Comparison of ENCODE assay signal across 13 mouse cellular contexts in genomic region chr1:159878681-159879080, GRCm38 (mm10).
DNase-seq lines count a peak whose midpoint lies in the region; ATAC-seq and TF ChIP-seq lines count a peak whose summit lies in the region.
"Had no signal": no experiment of that assay in that cellular context is flagged by ENCODE, and none has a peak within 500 bp of the region (broad histone marks: within the 10 kb centered on the region; RNA-seq: fewer than 3 reads in every experiment).

No protein-coding gene starts in this region.

- DNase-seq in CH12.LX (ENCODE audit: extremely low read depth) (peak; percentile 8), adipocyte (ENCODE audit: low spot score) (peak; percentile 52)
- DNase-seq in embryonic facial prominence, embryonic 11.5 days (ENCODE audit: low spot score), result peak; percentile 33
- DNase-seq in urinary bladder, postnatal 4 days (ENCODE audit: low spot score in 2 of 2), result no peak
- no peak for DNase-seq in right cerebral cortex, postnatal 36 days (ENCODE audit: low spot score in 2 of 2)
- DNase-seq: gastrocnemius, postnatal 36 days; kidney, adult 11 months; thymus, postnatal 4 days had no signal

- no peak overlapping the region for H3K9ac ChIP-seq in intestine, postnatal 0 days (ENCODE audit: low read depth, low read length)
- H3K9ac ChIP-seq in intestine, embryonic 15.5 days, result no peak overlapping the region
- no peak overlapping the region for H3K9ac ChIP-seq in CH12.LX (ENCODE audit: insufficient read depth, low read depth)
- H3K9ac ChIP-seq in embryonic facial prominence, embryonic 11.5 days (replicated peaks; ENCODE audit: low read length), result no peak overlapping the region
- no peak overlapping the region for H3K9ac ChIP-seq in heart, embryonic 11.5 days (ENCODE audit: low read depth, low read length)
- H3K9ac ChIP-seq: lung, embryonic 15.5 days; neural tube, embryonic 12.5 days had no signal

- no peaks in the 10 kb centered on the region for H3K79me2 ChIP-seq in CH12.LX (replicated peaks; ENCODE audit: control insufficient read depth, extremely low read depth, insufficient read depth, poor library complexity, severe bottlenecking)

- no peak for TF ChIP-seq POLR2A in CH12.LX (IDR thresholded peaks at IDR 0.05; ENCODE audit: low read depth, low read length)

- no peaks in the 10 kb centered on the region for H3K9me3 ChIP-seq in intestine, postnatal 0 days (ENCODE audit: control insufficient read depth)
- H3K9me3 ChIP-seq in intestine, embryonic 15.5 days, result no peaks in the 10 kb centered on the region
- no peaks in the 10 kb centered on the region for H3K9me3 ChIP-seq in CH12.LX (replicated peaks; ENCODE audit: low read length)
- H3K9me3 ChIP-seq in embryonic facial prominence, embryonic 11.5 days (replicated peaks; ENCODE audit: control insufficient read depth, low read length), result no peaks in the 10 kb centered on the region
- no peaks in the 10 kb centered on the region for H3K9me3 ChIP-seq in heart, embryonic 11.5 days (replicated peaks; ENCODE audit: control insufficient read depth, low read length)
- H3K9me3 ChIP-seq: lung, embryonic 15.5 days; neural tube, embryonic 12.5 days had no signal

- TF ChIP-seq RAD21 in CH12.LX (IDR thresholded peaks at IDR 0.05; ENCODE audit: low read depth, low read length), result peak; percentile 67

- peak; percentile 42 for TF ChIP-seq CTCF in intestine, postnatal 0 days (IDR thresholded peaks at IDR 0.05; ENCODE audit: low read depth)
- peak in 1 of 2 experiments; percentile 62; a peak in 2 of 4 replicates for TF ChIP-seq CTCF in CH12.LX (conservative IDR thresholded peaks at IDR 0.05 in 1 of 2, IDR thresholded peaks at IDR 0.05 in 1 of 2; ENCODE audit: low read depth in 2 of 2, low read length in 2 of 2)

- ATAC-seq in intestine, postnatal 0 days, result no peak
- ATAC-seq in intestine, embryonic 15.5 days, result no peak
- no peak for ATAC-seq in embryonic facial prominence, embryonic 11.5 days (replicated peaks; ENCODE audit: insufficient number of reproducible peaks, low FRiP score, low TSS enrichment, low read depth)
- no peak for ATAC-seq in heart, embryonic 11.5 days (replicated peaks; ENCODE audit: insufficient number of reproducible peaks, low FRiP score, low TSS enrichment)

- no peak overlapping the region for H3K27ac ChIP-seq in intestine, postnatal 0 days (ENCODE audit: low read depth, low read length)
- H3K27ac ChIP-seq in intestine, embryonic 15.5 days, result no peak overlapping the region
- no peak overlapping the region for H3K27ac ChIP-seq in CH12.LX (ENCODE audit: insufficient read depth, low read depth)
- H3K27ac ChIP-seq in embryonic facial prominence, embryonic 11.5 days (replicated peaks; ENCODE audit: low read depth, low read length), result no peak overlapping the region
- H3K27ac ChIP-seq in heart, embryonic 11.5 days (ENCODE audit: low read depth, low read length), result no peak overlapping the region
- H3K27ac ChIP-seq: lung, embryonic 15.5 days; neural tube, embryonic 12.5 days had no signal

- H3K27me3 ChIP-seq in intestine, postnatal 0 days (replicated peaks; ENCODE audit: control insufficient read depth, insufficient read depth, low read length), result no peaks in the 10 kb centered on the region
- no peaks in the 10 kb centered on the region for H3K27me3 ChIP-seq in intestine, embryonic 15.5 days (replicated peaks)
- peaks cover 30% of the 10 kb centered on the region for H3K27me3 ChIP-seq in CH12.LX (replicated peaks)
- no peaks in the 10 kb centered on the region for H3K27me3 ChIP-seq in embryonic facial prominence, embryonic 11.5 days (ENCODE audit: control insufficient read depth, insufficient read depth, low read length)
- H3K27me3 ChIP-seq in heart, embryonic 11.5 days (ENCODE audit: control insufficient read depth, insufficient read depth, low read length), result no peaks in the 10 kb centered on the region
- H3K27me3 ChIP-seq: lung, embryonic 15.5 days; neural tube, embryonic 12.5 days had no signal

- 48% methylated on average over 3 of the region's 3 CpGs for WGBS in intestine, postnatal 0 days
- 52% methylated on average over 3 of the region's 3 CpGs for WGBS in intestine, embryonic 15.5 days
- WGBS in embryonic facial prominence, embryonic 11.5 days, result 52% methylated on average over 3 of the region's 3 CpGs
- WGBS in heart, embryonic 11.5 days (ENCODE audit: insufficient replicate concordance), result 53% methylated on average over 3 of the region's 3 CpGs

- no peak overlapping the region for H3K4me2 ChIP-seq in intestine, postnatal 0 days (replicated peaks; ENCODE audit: low read depth)
- no peak overlapping the region for H3K4me2 ChIP-seq in intestine, embryonic 15.5 days (replicated peaks)
- H3K4me2 ChIP-seq in CH12.LX (ENCODE audit: insufficient read depth, low read depth, poor library complexity, severe bottlenecking), result no peak overlapping the region
- no peak overlapping the region for H3K4me2 ChIP-seq in embryonic facial prominence, embryonic 11.5 days (ENCODE audit: low read depth, low read length)
- no peak overlapping the region for H3K4me2 ChIP-seq in heart, embryonic 11.5 days
- H3K4me2 ChIP-seq: lung, embryonic 15.5 days; neural tube, embryonic 12.5 days had no signal

- dilution Hi-C loops in CH12.LX (cut with MboI; ENCODE audit: extremely low pct_ligation_motif_present, extremely low pct_unique_long_range_greater_than_20kb, low sequenced_read_pairs), result no loop called here

- H3K4me3 ChIP-seq in intestine, postnatal 0 days (ENCODE audit: low read depth, low read length), result no peak overlapping the region
- no peak overlapping the region for H3K4me3 ChIP-seq in intestine, embryonic 15.5 days (replicated peaks)
- no peak overlapping the region for H3K4me3 ChIP-seq in CH12.LX (replicated peaks in 1 of 3; ENCODE audit: low read depth in 2 of 3, low read length in 2 of 3, poor library complexity in 1 of 3)
- no peak overlapping the region for H3K4me3 ChIP-seq in embryonic facial prominence, embryonic 11.5 days (ENCODE audit: low read depth, low read length)
- no peak overlapping the region for H3K4me3 ChIP-seq in heart, embryonic 11.5 days (ENCODE audit: low read depth, low read length)
- H3K4me3 ChIP-seq: lung, embryonic 15.5 days; neural tube, embryonic 12.5 days had no signal

- in situ Hi-C loops in CH12.LX (cut with MboI; ENCODE audit: low pct_ligation_motif_present, low pct_unique_long_range_greater_than_20kb, low sequenced_read_pairs), result loop anchor here (25.0 kb wide), 1 partner anchor 309 kb away; the partner anchor contains the start of gene Mrps14

- H3K4me1 ChIP-seq in intestine, postnatal 0 days (replicated peaks; ENCODE audit: control insufficient read depth, insufficient read depth, low read length), result no peaks in the 10 kb centered on the region
- no peaks in the 10 kb centered on the region for H3K4me1 ChIP-seq in intestine, embryonic 15.5 days (replicated peaks)
- no peaks in the 10 kb centered on the region for H3K4me1 ChIP-seq in CH12.LX (ENCODE audit: control insufficient read depth in 1 of 2, insufficient read depth in 2 of 2)
- H3K4me1 ChIP-seq in embryonic facial prominence, embryonic 11.5 days (ENCODE audit: control insufficient read depth, insufficient read depth, low read length), result no peaks in the 10 kb centered on the region
- no peaks in the 10 kb centered on the region for H3K4me1 ChIP-seq in heart, embryonic 11.5 days (ENCODE audit: control insufficient read depth, insufficient read depth, low read length)
- H3K4me1 ChIP-seq: lung, embryonic 15.5 days; neural tube, embryonic 12.5 days had no signal

- H3K36me3 ChIP-seq in intestine, postnatal 0 days (ENCODE audit: control insufficient read depth, insufficient read depth), result no peaks in the 10 kb centered on the region
- no peaks in the 10 kb centered on the region for H3K36me3 ChIP-seq in intestine, embryonic 15.5 days
- H3K36me3 ChIP-seq in CH12.LX (replicated peaks in 1 of 2; ENCODE audit: control insufficient read depth in 1 of 2, insufficient read depth in 1 of 2, low read length in 1 of 2), result no peaks in the 10 kb centered on the region
- H3K36me3 ChIP-seq in embryonic facial prominence, embryonic 11.5 days (replicated peaks; ENCODE audit: control insufficient read depth, insufficient read depth, low read depth, low read length), result no peaks in the 10 kb centered on the region
- no peaks in the 10 kb centered on the region for H3K36me3 ChIP-seq in heart, embryonic 11.5 days (ENCODE audit: control insufficient read depth, insufficient read depth, low read length)
- H3K36me3 ChIP-seq: lung, embryonic 15.5 days; neural tube, embryonic 12.5 days had no signal

- TF ChIP-seq EP300 in CH12.LX (IDR thresholded peaks at IDR 0.05; ENCODE audit: low read length), result no peak

TF ChIP-seq in CH12.LX, 34 proteins besides CTCF, POLR2A, EP300 and RAD21:
- no peak for TF ChIP-seq ZKSCAN1 (IDR thresholded peaks at IDR 0.05; ENCODE audit: borderline replicate concordance, low read depth, low read length)
- TF ChIP-seq SIN3A (IDR thresholded peaks at IDR 0.05; ENCODE audit: low read length), result no peak
- TF ChIP-seq SMC3 (IDR thresholded peaks at IDR 0.05; ENCODE audit: low read depth, low read length), result peak; percentile 38
- TF ChIP-seq ZNF384 (IDR thresholded peaks at IDR 0.05; ENCODE audit: low read depth, low read length), result peak; percentile 69
TF ChIP-seq in CH12.LX: peak in this region for 2.

Comparison
In these comparisons a context has a peak if more than half of its experiments do, and no peak if none do; other contexts are left out.
1. DNase-seq: peak in CH12.LX (single experiment), adipocyte (single experiment) and embryonic facial prominence, embryonic 11.5 days (single experiment); none in urinary bladder, postnatal 4 days (0 of 2) and right cerebral cortex, postnatal 36 days (0 of 2).